Comparison of ENCODE assay signal across 19 mouse cellular contexts in the genomic region with DNA sequence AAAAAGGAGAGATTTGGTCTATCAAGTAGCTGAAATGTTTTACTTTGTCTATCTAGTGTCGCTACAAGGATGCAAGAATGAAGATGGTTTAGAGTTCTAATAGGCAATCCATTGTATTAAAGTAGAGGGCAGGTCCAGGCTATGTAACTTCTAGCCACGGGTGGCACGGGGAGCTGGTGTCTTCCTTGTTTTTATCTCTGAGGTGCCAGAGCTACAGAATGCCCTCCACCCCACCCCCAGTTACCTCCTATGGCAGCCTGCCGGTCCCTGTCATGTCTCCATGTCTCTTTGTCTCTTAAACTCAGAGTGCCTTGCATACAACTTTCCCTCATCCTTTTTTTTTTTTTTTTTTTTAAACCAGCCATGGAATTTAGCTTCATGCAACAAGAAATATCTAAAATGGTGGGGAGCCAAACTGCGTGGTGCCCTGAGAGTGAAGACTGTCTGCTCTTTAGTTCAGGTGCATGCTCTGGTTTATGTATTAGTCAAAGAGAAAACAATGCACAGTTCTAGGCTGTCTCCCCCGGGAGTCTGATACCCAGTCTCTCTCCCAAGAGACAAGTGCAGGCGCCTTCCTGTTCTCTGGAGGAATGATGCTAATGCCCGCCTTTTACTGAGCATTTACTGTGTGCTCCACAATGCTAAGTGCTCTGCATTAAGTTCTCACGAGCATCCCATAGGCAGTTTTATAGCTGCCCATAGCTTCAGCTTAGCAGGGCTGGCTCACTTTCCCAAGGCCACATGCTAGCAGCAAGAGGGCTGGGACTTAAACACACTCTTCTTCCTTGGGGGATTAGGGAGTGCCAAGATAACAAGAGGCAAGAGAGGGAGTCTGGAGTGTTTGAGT. TPM values are rescaled to one million over a fixed set of nuclear protein-coding genes. Genes with fewer than 3 reads are reported as not detected.
DNase-seq lines count a peak whose midpoint lies in the region; ATAC-seq and TF ChIP-seq lines count a peak whose summit lies in the region.
"Had no signal": no experiment of that assay in that cellular context is flagged by ENCODE, and none has a peak within 500 bp of the region (broad histone marks: within the 10 kb centered on the region; RNA-seq: fewer than 3 reads in every experiment).

No protein-coding gene starts in this region.

- peak overlapping the region; percentile 24; the same call in 1 of the 2 replicates for H3K27ac ChIP-seq in heart, embryonic 15.5 days
- no peak overlapping the region for H3K27ac ChIP-seq in CH12.LX (ENCODE audit: insufficient read depth, low read depth)
- peak overlapping the region; percentile 51 for H3K27ac ChIP-seq in liver, embryonic 15.5 days (replicated peaks)
- H3K27ac ChIP-seq in forebrain, embryonic 13.5 days = no peak overlapping the region
- H3K27ac ChIP-seq in hindbrain, embryonic 13.5 days = no peak overlapping the region
- H3K27ac ChIP-seq: hindbrain, embryonic 15.5 days; lung, embryonic 15.5 days had no signal

- H3K36me3 ChIP-seq in heart, embryonic 15.5 days = no peaks in the 10 kb centered on the region
- no peaks in the 10 kb centered on the region for H3K36me3 ChIP-seq in CH12.LX (replicated peaks in 1 of 2; ENCODE audit: control insufficient read depth in 1 of 2, insufficient read depth in 1 of 2, low read length in 1 of 2)
- H3K36me3 ChIP-seq in liver, embryonic 15.5 days (replicated peaks) = no peaks in the 10 kb centered on the region
- no peaks in the 10 kb centered on the region for H3K36me3 ChIP-seq in forebrain, embryonic 13.5 days (ENCODE audit: poor library complexity, severe bottlenecking)
- H3K36me3 ChIP-seq in hindbrain, embryonic 13.5 days = no peaks in the 10 kb centered on the region
- H3K36me3 ChIP-seq: hindbrain, embryonic 15.5 days; lung, embryonic 15.5 days had no signal

- H3K9me3 ChIP-seq in heart, embryonic 15.5 days (replicated peaks) = no peaks in the 10 kb centered on the region
- H3K9me3 ChIP-seq in CH12.LX (replicated peaks; ENCODE audit: low read length) = no peaks in the 10 kb centered on the region
- H3K9me3 ChIP-seq in liver, embryonic 15.5 days (replicated peaks) = no peaks in the 10 kb centered on the region
- no peaks in the 10 kb centered on the region for H3K9me3 ChIP-seq in forebrain, embryonic 13.5 days (replicated peaks)
- H3K9me3 ChIP-seq in hindbrain, embryonic 13.5 days = no peaks in the 10 kb centered on the region
- H3K9me3 ChIP-seq: hindbrain, embryonic 15.5 days; lung, embryonic 15.5 days had no signal

- in situ Hi-C loops in CH12.LX (cut with MboI; ENCODE audit: low pct_ligation_motif_present, low pct_unique_long_range_greater_than_20kb, low sequenced_read_pairs) = no loop called here

- no peaks in the 10 kb centered on the region for H3K27me3 ChIP-seq in heart, embryonic 15.5 days
- H3K27me3 ChIP-seq in CH12.LX (replicated peaks) = peaks cover 8% of the 10 kb centered on the region
- H3K27me3 ChIP-seq in liver, embryonic 15.5 days = no peaks in the 10 kb centered on the region
- no peaks in the 10 kb centered on the region for H3K27me3 ChIP-seq in forebrain, embryonic 13.5 days
- no peaks in the 10 kb centered on the region for H3K27me3 ChIP-seq in hindbrain, embryonic 13.5 days
- H3K27me3 ChIP-seq: hindbrain, embryonic 15.5 days; lung, embryonic 15.5 days had no signal

- 0 out of 2 replicates have a peak, but pooled peaks have one; percentile 11 for ATAC-seq in heart, embryonic 15.5 days (replicated peaks; ENCODE audit: insufficient number of reproducible peaks, insufficient read depth, low FRiP score, low read depth)
- ATAC-seq in liver, embryonic 15.5 days (ENCODE audit: insufficient read depth) = peak; percentile 52
- no peak for ATAC-seq in forebrain, embryonic 13.5 days
- ATAC-seq in hindbrain, embryonic 13.5 days (ENCODE audit: low FRiP score) = no peak

- no peaks in the 10 kb centered on the region for H3K79me2 ChIP-seq in CH12.LX (replicated peaks; ENCODE audit: control insufficient read depth, extremely low read depth, insufficient read depth, poor library complexity, severe bottlenecking)

- TF ChIP-seq CTCF in CH12.LX (conservative IDR thresholded peaks at IDR 0.05 in 1 of 2, IDR thresholded peaks at IDR 0.05 in 1 of 2; ENCODE audit: low read depth in 2 of 2, low read length in 2 of 2) = no peak

- dilution Hi-C loops in CH12.LX (cut with MboI; ENCODE audit: extremely low pct_ligation_motif_present, extremely low pct_unique_long_range_greater_than_20kb, low sequenced_read_pairs) = no loop called here

- H3K4me1 ChIP-seq in heart, embryonic 15.5 days (replicated peaks) = peaks cover 46% of the 10 kb centered on the region
- peaks cover 22 to 47% of the 10 kb centered on the region in 2 experiments for H3K4me1 ChIP-seq in CH12.LX (ENCODE audit: control insufficient read depth in 1 of 2, insufficient read depth in 2 of 2)
- peaks cover 86% of the 10 kb centered on the region for H3K4me1 ChIP-seq in liver, embryonic 15.5 days (replicated peaks)
- H3K4me1 ChIP-seq in forebrain, embryonic 13.5 days = peaks cover 33% of the 10 kb centered on the region
- peaks cover 58% of the 10 kb centered on the region for H3K4me1 ChIP-seq in hindbrain, embryonic 13.5 days (replicated peaks)

- no peak overlapping the region for H3K4me2 ChIP-seq in heart, embryonic 15.5 days
- no peak overlapping the region for H3K4me2 ChIP-seq in CH12.LX (ENCODE audit: insufficient read depth, low read depth, poor library complexity, severe bottlenecking)
- H3K4me2 ChIP-seq in liver, embryonic 15.5 days = peak overlapping the region; percentile 43
- no peak overlapping the region for H3K4me2 ChIP-seq in forebrain, embryonic 13.5 days
- H3K4me2 ChIP-seq in hindbrain, embryonic 13.5 days = no peak overlapping the region
- H3K4me2 ChIP-seq: hindbrain, embryonic 15.5 days; midbrain, embryonic 11.5 days had no signal

- TF ChIP-seq EP300 in CH12.LX (IDR thresholded peaks at IDR 0.05; ENCODE audit: low read length) = no peak

- no peak for TF ChIP-seq RAD21 in CH12.LX (IDR thresholded peaks at IDR 0.05; ENCODE audit: low read depth, low read length)

- TF ChIP-seq POLR2A in CH12.LX (IDR thresholded peaks at IDR 0.05; ENCODE audit: low read depth, low read length) = no peak

- no peak overlapping the region for H3K9ac ChIP-seq in heart, embryonic 15.5 days
- no peak overlapping the region for H3K9ac ChIP-seq in CH12.LX (ENCODE audit: insufficient read depth, low read depth)
- peak overlapping the region; percentile 13; the same call in 1 of the 2 replicates for H3K9ac ChIP-seq in liver, embryonic 15.5 days
- no peak overlapping the region for H3K9ac ChIP-seq in forebrain, embryonic 13.5 days
- no peak overlapping the region for H3K9ac ChIP-seq in hindbrain, embryonic 13.5 days
- H3K9ac ChIP-seq: hindbrain, embryonic 15.5 days; lung, embryonic 15.5 days had no signal

- no peak overlapping the region for H3K4me3 ChIP-seq in heart, embryonic 15.5 days
- no peak overlapping the region for H3K4me3 ChIP-seq in CH12.LX (replicated peaks in 1 of 3; ENCODE audit: low read depth in 2 of 3, low read length in 2 of 3, poor library complexity in 1 of 3)
- H3K4me3 ChIP-seq in liver, embryonic 15.5 days (replicated peaks) = no peak overlapping the region
- no peak overlapping the region for H3K4me3 ChIP-seq in forebrain, embryonic 13.5 days
- H3K4me3 ChIP-seq in hindbrain, embryonic 13.5 days = no peak overlapping the region
- H3K4me3 ChIP-seq: erythroblast, embryonic 14.5 days; hindbrain, embryonic 15.5 days; lung, embryonic 15.5 days had no signal

- no peak for DNase-seq in heart, postnatal 4 days
- DNase-seq in CH12.LX (ENCODE audit: extremely low read depth) = no peak
- DNase-seq in R1 (ENCODE audit: low read depth, low spot score) = peak; percentile 22
- DNase-seq: right cerebral cortex, postnatal 14 days; thymus, postnatal 36 days had no signal

- 60% methylated on average over 9 of the region's 9 CpGs for WGBS in heart, embryonic 15.5 days
- 51% methylated on average over 9 of the region's 9 CpGs for WGBS in liver, embryonic 15.5 days (ENCODE audit: insufficient replicate concordance)
- WGBS in forebrain, embryonic 13.5 days = 80% methylated on average over 9 of the region's 9 CpGs
- WGBS in hindbrain, embryonic 13.5 days = 84% methylated on average over 9 of the region's 9 CpGs

TF ChIP-seq in CH12.LX, 34 proteins besides CTCF, POLR2A, EP300 and RAD21 (continues in another document):
- no peak for TF ChIP-seq ZKSCAN1 (IDR thresholded peaks at IDR 0.05; ENCODE audit: borderline replicate concordance, low read depth, low read length)
- no peak for TF ChIP-seq ELF1 (IDR thresholded peaks at IDR 0.05; ENCODE audit: low read depth, low read length)
- no peak for TF ChIP-seq KAT2A (IDR thresholded peaks at IDR 0.05; ENCODE audit: insufficient replicate concordance, low read length)
- no peak for TF ChIP-seq UBTF (IDR thresholded peaks at IDR 0.05; ENCODE audit: low read depth, low read length)
- 0 out of 2 replicates have a peak, but pooled peaks have one; percentile 29 for TF ChIP-seq MAFK (IDR thresholded peaks at IDR 0.05; ENCODE audit: insufficient replicate concordance, low read length)
- no peak for TF ChIP-seq CHD2 (IDR thresholded peaks at IDR 0.05; ENCODE audit: low read length)
- TF ChIP-seq ZC3H11A (IDR thresholded peaks at IDR 0.05; ENCODE audit: low read depth, low read length) = no peak
- no peak for TF ChIP-seq POLR2AphosphoS2 (IDR thresholded peaks at IDR 0.05; ENCODE audit: low read depth, low read length)
- TF ChIP-seq NELFE (IDR thresholded peaks at IDR 0.05; ENCODE audit: low read depth, low read length) = no peak
- peak; percentile 58 for TF ChIP-seq BHLHE40 (IDR thresholded peaks at IDR 0.05; ENCODE audit: low read depth, low read length)

RNA-seq across cellular contexts. Expression of a gene that starts 10.2 kb away (rescaled TPM):
- polyA plus RNA-seq in heart, embryonic 15.5 days (2015; fragmentation: Nextera tagmentation; extraction: Ambion mirVana) = 38.6 and 39.1 TPM in 2 replicates
- total RNA-seq in heart, postnatal 4 days (2021) = 10 to 100 TPM; 26.1 to 27.1 TPM
- total RNA-seq in CH12.LX (2012; rRNA removed) = 8.1 and 19.9 TPM in 2 replicates
- total RNA-seq in CH12.LX (2014; rRNA removed) = 14.5 and 18.9 TPM in 2 replicates
- 10.6 and 10.9 TPM in 2 replicates for polyA plus RNA-seq in CH12.LX (2012; ENCODE audit: insufficient read length, low read depth)
- 34.8 and 38.3 TPM in 2 replicates for polyA plus RNA-seq in liver, embryonic 15.5 days (2015; fragmentation: Nextera tagmentation; extraction: Ambion mirVana)
- 21.0 and 26.7 TPM in 2 replicates for polyA plus RNA-seq in forebrain, embryonic 13.5 days (2015; fragmentation: Nextera tagmentation; extraction: Ambion mirVana)
- polyA plus RNA-seq in hindbrain, embryonic 13.5 days (2015; fragmentation: Nextera tagmentation; extraction: Ambion mirVana) = 39.7 and 54.5 TPM in 2 replicates

RNA-seq across cellular contexts. Expression of a gene that starts 51.1 kb away (rescaled TPM):
- 2.5 TPM in 1 of 2 replicates, not detected in the other for polyA plus RNA-seq in heart, embryonic 15.5 days (2015; fragmentation: Nextera tagmentation; extraction: Ambion mirVana)
- total RNA-seq in heart, postnatal 4 days (2021) = not detected
- total RNA-seq in CH12.LX (2012; rRNA removed) (3.9 TPM in 1 of 2 replicates, not detected in the other), CH12.LX (2014; rRNA removed) (not detected in 2 replicates)
- polyA plus RNA-seq in CH12.LX (2012; ENCODE audit: insufficient read length, low read depth) = 11.5 TPM in 1 of 2 replicates, not detected in the other
- polyA plus RNA-seq in liver, embryonic 15.5 days (2015; fragmentation: Nextera tagmentation; extraction: Ambion mirVana) = not detected in 2 replicates
- polyA plus RNA-seq in forebrain, embryonic 13.5 days (2015; fragmentation: Nextera tagmentation; extraction: Ambion mirVana) = not detected in 2 replicates
- polyA plus RNA-seq in hindbrain, embryonic 13.5 days (2015; fragmentation: Nextera tagmentation; extraction: Ambion mirVana) = not detected in 2 replicates
- total RNA-seq: adrenal gland, adult 18-20 months; layer of hippocampus, adult 8-10 months; left cerebral cortex, postnatal 10 days had no signal
- polyA plus RNA-seq: cerebellum, adult 2 months; erythroblast, embryonic 14.5 days; gonadal fat pad, adult 2 months; hindbrain, embryonic 15.5 days; kidney, postnatal 0 days; midbrain, embryonic 11.5 days had no signal

Comparison
In these comparisons a context has a peak if more than half of its experiments do, and no peak if none do; other contexts are left out.
1. ATAC-seq: peak in heart, embryonic 15.5 days (single experiment) and liver, embryonic 15.5 days (single experiment); none in forebrain, embryonic 13.5 days (single experiment) and hindbrain, embryonic 13.5 days (single experiment).
2. H3K27ac ChIP-seq: peak in heart, embryonic 15.5 days (single experiment) and liver, embryonic 15.5 days (single experiment); none in CH12.LX (single experiment), forebrain, embryonic 13.5 days (single experiment) and hindbrain, embryonic 13.5 days (single experiment).